Mouse (Mus musculus) embryo, embryonic 10 days (tissue): Measurements from ENCODE around the gene Sgca.

Experiments
- DNase-seq: peaks from one replicate; pipeline ENCODE4 v3.0.0-alpha.2; 2015; ENCODE audit warnings: low spot score

Sgca gene

GRCm38 (mm10) chr11:95001584-95002347, 25.6 kb upstream of the Sgca start:
- no peak for DNase-seq

GRCm38 (mm10) chr11:95001058-95001457, 24.9 kb upstream of the Sgca start:
- DNase-seq = peak; percentile 89

- DNase-seq = no peak
Measured at GRCm38 (mm10) chr11:95000548-95000947, 24.4 kb upstream of the Sgca start.

- DNase-seq = no peak
Measured at GRCm38 (mm10) chr11:95000128-95000527, 24.0 kb upstream of the Sgca start.

- no peak for DNase-seq
Measured at GRCm38 (mm10) chr11:94998041-94998531, 22.0 kb upstream of the Sgca start.

GRCm38 (mm10) chr11:94997596-94997995, 21.5 kb upstream of the Sgca start:
- no peak for DNase-seq

- no peak for DNase-seq
Measured at GRCm38 (mm10) chr11:94996984-94997383, 20.9 kb upstream of the Sgca start.

GRCm38 (mm10) chr11:94996101-94996500, 20.0 kb upstream of the Sgca start:
- DNase-seq = no peak

GRCm38 (mm10) chr11:94994947-94995772, 19.0 kb upstream of the Sgca start:
- DNase-seq = no peak

- DNase-seq = no peak
Measured at GRCm38 (mm10) chr11:94994208-94994814, 18.2 kb upstream of the Sgca start.

GRCm38 (mm10) chr11:94992754-94993606, 16.9 kb upstream of the Sgca start:
- peak; percentile 39 for DNase-seq

- DNase-seq = no peak
Measured at GRCm38 (mm10) chr11:94992480-94992753, 16.3 kb upstream of the Sgca start.

GRCm38 (mm10) chr11:94991641-94992479, 15.7 kb upstream of the Sgca start:
- peak; percentile 57 for DNase-seq

- peak; percentile 92 for DNase-seq
Measured at GRCm38 (mm10) chr11:94990749-94991577, 14.8 kb upstream of the Sgca start, which contains the start of gene Ppp1r9b. Gene Ppp1r9b, plus strand, starts transcription at chr11:94991035.

- no peak for DNase-seq
Measured at GRCm38 (mm10) chr11:94990102-94990748, 14.1 kb upstream of the Sgca start.

GRCm38 (mm10) chr11:94989562-94990017, 13.5 kb upstream of the Sgca start:
- peak; percentile 93 for DNase-seq

GRCm38 (mm10) chr11:94988780-94989561, 12.8 kb upstream of the Sgca start:
- no peak for DNase-seq

- DNase-seq = no peak
Measured at GRCm38 (mm10) chr11:94987851-94988250, 11.7 kb upstream of the Sgca start.

- DNase-seq = no peak
Measured at GRCm38 (mm10) chr11:94987341-94987740, 11.2 kb upstream of the Sgca start.
